Mouse (Mus musculus) embryonic fibroblast, embryonic 13.5 days (primary cell): ENCODE measurements around the gene Gzmm.

Source experiments
- CTCF ChIP-seq: IDR thresholded peaks from 2 replicates; pipeline ENCODE4 v1.5.1; 2011; ENCODE audit warnings: mild to moderate bottlenecking, control low read depth, low read length, moderate library complexity, borderline replicate concordance; ENCODE audit not compliant: insufficient read depth
- POLR2A ChIP-seq: IDR thresholded peaks from 2 replicates; pipeline ENCODE4 v1.6.1; 2011; ENCODE audit warnings: low read depth, mild to moderate bottlenecking, control low read depth, low read length, moderate library complexity

DNA sequence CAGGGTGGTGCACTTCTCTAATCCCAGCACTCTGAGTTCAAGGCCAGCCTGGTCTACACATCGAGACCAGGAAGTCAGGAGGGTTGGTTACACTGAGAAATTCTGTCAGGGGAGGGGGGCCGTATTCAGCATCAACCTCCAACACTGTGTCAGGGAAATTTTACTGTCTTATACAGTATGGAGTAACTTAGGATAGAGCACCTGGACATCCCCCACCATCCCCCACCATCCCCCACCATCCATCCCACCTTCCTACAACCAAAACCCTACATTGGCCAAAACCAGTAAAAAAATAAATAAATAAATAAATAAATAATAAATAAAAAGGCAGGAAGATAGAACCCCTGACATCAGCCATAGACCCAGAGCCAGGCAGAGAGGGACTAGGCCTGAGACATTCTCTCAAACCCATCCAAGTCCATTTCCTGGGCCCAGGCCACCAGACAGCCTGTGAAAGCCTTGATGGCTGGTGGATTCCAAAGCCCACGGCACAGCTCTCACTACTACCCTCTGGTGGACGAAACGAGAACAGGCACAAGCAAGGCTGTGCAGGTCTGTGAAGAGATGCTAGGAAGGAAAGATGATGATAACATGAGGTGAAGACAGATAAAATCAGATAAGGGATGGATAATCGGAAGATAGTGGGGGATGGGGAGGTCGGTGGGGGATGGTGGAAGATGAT lies 39.6 kb upstream of the Gzmm start:
- TF ChIP-seq CTCF (peak; percentile 87), POLR2A (no peak)
